Mouse (Mus musculus) heart, postnatal 25 days (tissue): ENCODE data around the gene Wdr63. TPM values are rescaled to one million over a fixed set of nuclear protein-coding genes. Genes with fewer than 3 reads are reported as not detected.

Source experiments
- DNase-seq: peaks from one replicate; pipeline ENCODE4 v3.0.0; 2022; ENCODE audit warnings: low spot score
- intact Hi-C: fragments of 180-260 bp; cut with DNase I; formaldehyde crosslinking; loops from one replicate; pipeline ENCODE4 v1.15.1; 2025
- total RNA-seq, 2 experiments: library from RNA; stranded (reverse); gene quantifications; 2 replicates each; pipeline ENCODE4 v1.2.3; 2021

Gene Wdr63
- total RNA-seq: not detected

DNA sequence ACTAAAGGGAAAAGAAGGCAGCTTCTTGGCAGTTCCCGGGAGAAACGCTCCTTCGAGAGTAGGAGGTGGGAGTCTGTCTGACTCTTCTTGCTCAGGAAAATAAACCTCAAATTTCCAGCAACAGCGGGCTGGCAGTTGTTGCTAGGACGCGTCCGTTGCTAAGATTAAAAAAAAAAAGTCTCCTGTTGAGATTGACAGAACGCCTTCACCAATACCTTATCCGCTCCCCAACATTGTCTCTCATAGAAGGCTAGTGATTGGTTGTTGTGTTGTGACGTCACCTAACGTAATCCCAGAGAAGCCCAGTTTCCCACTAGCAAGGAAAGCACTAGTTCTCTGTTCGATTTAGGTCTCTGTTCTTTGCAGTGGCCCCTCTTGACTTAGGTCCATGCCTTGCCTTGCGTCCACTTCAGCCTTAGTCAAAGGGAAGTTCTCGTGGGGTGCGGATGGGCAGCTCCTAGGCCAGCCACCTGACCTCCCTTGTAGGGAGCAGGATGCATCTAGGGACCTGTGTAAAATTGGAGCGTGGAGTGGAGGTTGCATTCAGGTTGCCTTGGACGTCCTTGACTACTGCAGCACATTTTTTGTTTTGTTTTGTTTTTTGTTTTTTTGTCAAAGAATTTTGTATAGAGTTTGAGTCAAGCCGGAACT, at the start of gene Wdr63:
Gene Wdr63, minus strand, starts transcription at position 210 of the 651 bp plus-strand sequence.
- no peak for DNase-seq

DNA sequence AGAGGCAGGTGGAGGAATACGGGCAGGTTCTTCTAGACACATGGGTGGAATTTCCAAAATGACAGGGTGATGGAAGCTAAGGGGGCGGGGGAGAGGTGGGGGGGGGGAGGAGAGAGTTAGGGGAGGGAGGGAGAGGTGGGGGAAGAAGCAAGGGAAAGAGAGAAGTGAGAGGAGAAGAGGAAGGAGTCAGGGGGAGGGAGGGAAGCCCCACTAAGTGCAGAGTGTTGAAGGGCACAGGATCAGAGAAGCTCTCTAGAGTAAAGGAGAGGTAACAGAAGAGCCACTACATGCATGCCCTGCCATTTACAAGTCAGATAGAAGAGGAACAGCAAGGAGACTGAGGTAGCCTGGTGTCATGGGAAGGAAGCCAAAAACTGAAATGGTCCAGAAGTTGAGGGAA, 48.9 kb upstream of the Wdr63 start:
- intact Hi-C loops: no loop called here
- DNase-seq: no peak

More for the DNA sequence above, at the start of gene Wdr63:
- intact Hi-C loops: loop anchor here (10.0 kb wide), 1 partner anchor 67 kb away; no protein-coding TSS in a partner anchor

DNA sequence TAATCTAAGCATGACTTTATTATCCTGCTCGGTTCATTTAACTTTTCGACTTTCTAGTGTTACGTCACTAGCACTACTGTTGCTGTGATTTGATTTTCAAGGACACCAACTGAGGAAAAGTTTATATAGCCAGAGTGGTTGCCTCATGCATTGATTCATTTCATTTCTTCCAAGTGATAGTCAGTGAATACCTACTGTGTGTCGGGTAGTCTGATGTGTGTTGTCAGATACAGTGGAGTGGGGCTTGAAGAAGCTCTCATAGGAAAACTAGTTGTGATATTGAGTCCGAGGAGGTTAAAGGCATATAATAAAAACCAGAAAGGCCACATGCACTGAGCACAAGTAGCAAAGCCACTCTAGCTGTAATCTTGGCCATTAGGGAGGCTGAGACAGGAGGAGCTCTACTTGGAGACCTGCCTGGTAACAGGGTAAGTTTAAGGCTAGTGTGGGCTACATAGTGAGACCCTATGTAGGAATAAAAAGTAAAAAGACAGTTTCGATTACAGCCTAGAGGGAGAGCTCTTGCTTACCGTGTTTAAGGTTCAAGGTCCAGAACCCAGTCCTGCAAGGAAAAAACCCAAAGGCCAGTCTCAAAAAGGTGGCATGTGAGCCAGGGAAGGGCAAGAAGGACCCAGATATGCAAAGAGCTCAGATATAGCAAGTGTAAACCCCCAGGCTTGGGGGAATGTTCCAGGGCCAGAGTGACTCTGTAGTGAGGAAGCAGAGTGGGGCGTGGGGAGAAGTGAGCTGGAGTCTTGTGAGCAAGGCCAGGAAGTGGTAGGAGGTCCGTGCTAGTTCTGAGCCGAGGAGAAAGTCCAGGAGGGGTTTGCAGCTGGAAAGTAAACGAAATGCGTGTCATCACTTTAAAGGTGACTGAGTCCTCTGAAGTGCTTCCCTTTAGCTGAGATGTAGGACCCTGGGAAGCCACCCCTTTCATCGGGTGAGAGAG, 48.0 kb upstream of the Wdr63 start:
- no peak for DNase-seq
- intact Hi-C loops: no loop called here

DNA sequence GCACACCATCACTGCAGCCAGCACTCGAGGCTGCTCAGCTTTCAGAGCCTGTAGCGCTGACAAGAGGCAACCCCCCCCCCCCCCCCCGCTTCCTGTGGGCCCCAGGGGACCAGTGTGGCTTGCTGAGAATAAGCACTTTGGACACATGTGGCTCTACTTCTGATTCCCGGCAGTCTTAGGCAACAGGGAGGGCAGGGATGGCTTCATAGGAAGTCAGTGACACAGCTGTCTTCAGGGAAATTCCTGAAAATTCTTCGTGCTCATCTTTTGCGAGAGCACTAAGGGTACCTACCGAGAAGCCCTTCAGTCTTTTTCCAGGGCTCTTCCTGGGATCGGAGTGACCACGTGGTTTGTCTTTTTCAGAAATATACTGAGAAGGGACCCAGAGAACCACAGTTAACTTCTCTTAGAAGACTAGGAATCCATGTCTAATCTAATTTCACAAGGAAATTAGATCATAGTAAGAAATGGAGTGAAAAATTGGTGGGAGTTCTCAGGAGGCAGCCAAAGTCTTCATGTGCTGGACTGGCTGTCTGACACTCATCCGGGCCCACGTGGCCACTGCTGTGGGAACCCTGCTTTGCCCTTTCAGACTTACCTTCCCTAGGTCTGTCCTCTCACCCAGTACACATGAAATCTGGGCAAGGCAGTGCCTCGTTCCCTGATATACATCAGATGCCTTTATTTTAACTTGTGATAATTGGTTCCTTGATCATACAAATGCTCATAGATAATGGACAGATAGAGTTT, 46.1 kb upstream of the Wdr63 start:
- no peak for DNase-seq
- intact Hi-C loops: no loop called here

DNA sequence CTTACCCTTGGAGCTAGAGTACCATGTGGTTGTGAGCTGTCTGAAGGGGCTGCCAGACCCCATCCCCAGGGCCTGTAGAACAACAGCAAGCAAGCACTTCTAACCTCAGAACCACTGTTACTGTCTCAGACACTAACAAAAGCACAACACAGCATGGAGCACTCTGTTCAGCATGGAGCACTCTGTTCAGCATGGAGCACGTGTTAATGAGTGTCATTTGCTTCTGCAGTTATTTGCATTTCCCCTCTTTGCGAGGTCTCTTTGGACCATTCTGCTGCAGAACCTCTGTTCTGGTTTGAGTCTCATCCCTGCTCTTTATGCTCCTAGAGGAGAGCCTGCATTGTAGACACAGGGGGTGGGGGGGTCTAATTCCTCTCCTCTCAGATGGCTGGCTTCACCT, 45.0 kb upstream of the Wdr63 start:
- no peak for DNase-seq
- intact Hi-C loops: no loop called here

DNA sequence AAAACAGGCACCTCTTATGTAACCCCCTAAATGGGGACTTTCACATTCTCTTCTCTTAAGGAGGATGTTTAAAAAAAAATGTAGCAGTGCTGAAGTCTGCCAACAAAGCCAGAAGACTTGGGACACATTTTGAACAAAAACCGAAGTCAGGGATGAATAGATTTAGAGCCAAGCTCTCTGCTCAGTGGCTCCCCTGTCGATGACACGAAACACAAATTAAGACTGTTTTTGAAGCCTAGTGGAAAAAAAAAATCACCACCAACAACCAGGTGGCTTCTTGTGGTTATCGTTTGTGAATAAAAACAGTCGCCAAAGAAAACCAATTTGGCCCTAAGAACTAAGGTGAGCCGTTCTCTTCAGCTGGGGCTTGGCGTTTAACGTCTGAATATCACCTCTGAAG, 44.4 kb upstream of the Wdr63 start:
- intact Hi-C loops: no loop called here
- DNase-seq: no peak

DNA sequence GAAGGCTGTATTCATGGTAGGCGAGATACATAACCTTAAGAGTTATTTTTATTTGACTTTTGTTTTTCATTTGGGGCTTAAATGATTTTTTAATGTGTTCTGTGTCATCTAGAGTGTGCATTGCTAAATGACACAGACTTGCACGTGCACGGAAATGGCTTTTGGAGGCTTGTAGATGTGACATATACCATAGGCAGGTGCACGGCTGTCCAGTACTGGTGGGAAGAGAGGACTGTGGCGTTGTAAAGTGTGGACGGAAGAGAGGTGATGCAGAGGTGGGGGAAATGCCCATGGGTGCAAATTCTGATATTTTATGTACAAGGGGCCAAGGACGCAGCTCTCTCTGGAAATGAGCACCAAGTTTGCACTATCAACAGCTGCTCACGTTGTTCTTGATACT, 43.8 kb upstream of the Wdr63 start:
- no peak for DNase-seq
- intact Hi-C loops: no loop called here

DNA sequence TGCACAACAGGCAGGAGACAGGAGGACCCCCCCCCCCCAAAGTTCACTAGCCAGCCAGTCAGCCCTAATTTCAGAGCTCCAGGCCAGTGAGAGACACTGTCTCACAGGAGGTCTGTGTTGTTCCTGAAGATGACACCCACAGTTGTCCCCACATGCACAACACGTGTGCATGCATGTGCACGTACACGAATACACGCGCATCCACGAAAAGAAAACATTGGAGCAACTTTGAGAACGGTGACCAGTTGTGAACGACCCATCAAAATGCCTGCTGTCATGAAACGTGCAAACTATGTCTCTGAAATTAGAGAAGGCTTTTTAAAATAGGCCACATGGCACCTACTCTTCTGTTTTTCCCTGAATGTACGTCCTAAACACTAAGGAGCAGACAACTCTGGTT, 43.4 kb upstream of the Wdr63 start:
- no peak for DNase-seq
- intact Hi-C loops: no loop called here

DNA sequence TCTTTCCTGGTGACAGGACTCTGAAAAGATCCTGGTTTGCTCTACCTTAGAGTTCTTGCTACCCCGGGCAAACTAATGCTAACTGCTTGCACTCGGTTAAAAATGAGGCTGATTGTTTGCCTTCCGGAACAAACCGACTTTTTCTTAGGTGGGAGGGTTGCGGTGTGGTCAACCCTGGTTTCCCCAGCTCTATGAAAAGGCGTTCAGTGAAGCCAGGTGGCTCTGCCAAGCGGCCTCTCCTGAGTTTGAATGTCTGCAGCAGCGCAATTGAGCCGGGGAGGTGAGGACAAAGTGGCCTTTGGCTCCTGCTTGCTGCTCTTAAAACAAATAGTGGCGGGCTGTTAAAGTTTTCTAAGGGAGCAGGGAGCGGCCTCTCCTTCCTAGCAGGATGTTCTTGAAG, 42.6 kb upstream of the Wdr63 start:
- no peak for DNase-seq

DNA sequence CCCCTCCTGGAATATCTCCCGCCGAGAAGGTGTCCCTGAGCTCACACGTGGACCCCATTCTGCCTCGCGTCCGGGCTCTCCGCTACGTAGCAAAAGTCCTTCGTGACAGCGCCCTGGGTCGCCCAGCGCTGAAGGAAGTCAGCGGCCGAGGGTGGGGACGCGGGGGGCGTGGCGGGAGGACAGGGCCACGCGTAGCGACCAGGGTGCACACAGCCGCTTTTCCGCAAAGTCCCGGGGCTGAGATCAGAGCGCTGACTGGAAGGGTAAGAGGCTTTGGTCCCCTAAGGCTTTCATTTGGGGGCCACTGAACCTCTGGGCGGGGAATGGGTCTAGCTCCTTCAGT, 42.1 kb upstream of the Wdr63 start:
- peak; percentile 16 for DNase-seq
- intact Hi-C loops: no loop called here

More for the DNA sequence above, 42.6 kb upstream of the Wdr63 start:
- intact Hi-C loops: no loop called here

DNA sequence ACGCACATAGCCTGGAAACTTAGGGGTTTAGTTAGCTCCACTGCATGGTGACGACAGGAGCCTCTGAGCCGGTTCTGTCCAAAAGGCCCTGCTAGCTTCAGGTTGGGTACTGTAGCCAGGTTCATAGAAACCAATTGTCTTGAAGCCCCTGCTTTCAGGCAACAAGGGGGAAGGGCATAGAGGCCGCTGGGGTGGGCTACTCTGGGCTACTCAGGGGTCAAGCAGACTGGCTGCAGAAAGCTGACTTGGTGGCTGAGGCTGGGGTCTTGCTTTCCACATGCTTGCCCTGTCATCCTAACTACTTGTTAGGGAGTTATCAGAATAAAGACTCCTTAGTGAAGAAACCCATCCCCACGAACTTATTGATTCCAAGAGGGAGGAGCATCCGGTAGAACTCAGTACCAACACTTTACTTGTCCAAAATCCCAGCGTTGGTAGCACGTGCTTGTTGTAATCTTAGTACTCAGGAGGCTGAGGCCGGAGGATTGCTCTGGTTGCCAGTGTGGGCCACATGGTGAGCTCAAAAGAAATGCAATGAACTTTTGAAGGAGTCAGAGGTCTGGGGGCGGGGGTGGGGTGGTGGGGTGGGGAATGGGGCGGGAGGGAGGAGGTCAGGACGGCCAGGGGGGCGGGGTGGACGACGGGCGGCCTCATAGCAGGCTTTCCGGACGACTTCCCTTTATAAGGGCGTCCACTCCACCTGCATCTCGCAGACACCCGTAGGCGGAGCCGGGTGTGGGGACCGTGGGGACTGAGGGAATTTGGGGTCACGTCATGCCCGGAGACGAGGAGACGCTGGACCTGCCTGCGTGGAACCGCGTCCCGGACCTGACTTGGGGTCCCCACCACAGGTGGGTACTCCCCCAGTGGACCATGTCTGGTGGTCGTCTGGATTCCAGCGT, 41.5 kb upstream of the Wdr63 start, which contains the start of gene Mcoln2:
Gene Mcoln2, plus strand, starts transcription at position 678 of the 902 bp plus-strand sequence.
- no peak for DNase-seq

DNA sequence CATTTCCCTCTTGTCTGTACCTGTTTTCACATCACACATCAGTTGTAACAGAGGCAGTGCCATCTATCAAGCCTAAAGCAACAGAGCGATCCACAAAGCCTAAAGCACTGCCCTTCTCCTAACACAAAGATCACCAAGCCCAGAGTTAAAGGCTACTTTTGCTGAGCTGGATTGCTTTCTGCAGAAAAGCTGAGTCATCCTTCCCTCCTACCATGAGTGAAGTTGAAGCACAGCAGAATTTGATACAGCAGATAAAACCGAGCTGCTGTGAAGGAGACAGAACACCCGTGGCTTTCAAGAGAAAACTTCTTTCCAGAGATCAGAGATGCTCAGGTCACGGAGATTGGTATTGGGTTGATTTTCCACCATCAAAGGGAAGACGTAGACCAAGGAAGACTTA, 38.2 kb upstream of the Wdr63 start:
- intact Hi-C loops: no loop called here
- no peak for DNase-seq

More for the DNA sequence above, 41.5 kb upstream of the Wdr63 start, which contains the start of gene Mcoln2:
- intact Hi-C loops: no loop called here

DNA sequence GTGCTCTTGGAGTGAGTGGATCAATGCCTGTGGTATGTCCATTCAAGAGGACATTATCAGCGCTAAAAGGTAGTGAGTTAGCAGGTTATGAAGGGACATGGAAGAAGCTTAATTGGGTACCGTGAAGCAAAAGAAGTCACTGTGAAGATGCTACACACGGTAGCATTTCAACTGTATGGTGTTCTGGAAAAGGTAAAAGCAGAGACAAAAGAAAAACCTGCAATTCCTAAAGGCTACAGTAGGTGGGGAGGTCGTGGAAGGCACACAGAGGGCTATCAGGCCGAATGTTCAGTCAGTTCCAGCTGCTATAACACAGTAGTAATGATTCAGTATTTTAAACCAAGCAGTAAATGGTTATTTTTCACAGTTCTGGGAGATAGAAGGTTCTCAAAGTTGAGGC, 37.6 kb upstream of the Wdr63 start:
- intact Hi-C loops: no loop called here
- no peak for DNase-seq

DNA sequence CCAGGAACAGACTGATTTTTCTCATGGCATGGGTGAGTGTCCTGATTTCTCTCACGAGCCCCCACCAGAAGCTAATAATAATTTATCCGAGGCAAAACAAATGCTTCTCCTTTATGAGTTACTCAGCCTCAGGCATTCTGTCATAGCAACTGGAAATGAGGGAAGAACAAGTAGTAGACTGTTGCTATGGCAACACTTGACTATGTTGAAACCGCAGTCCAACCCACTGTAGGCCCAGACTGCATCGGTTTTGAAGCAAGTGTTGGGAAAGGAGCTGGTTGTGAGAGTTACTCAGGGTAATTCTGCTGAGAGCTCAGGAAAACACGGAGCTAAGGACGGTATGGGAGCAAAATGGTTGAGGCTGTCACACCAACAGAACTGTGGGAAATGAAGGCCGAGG, 34.6 kb upstream of the Wdr63 start:
- DNase-seq: no peak
- intact Hi-C loops: no loop called here

DNA sequence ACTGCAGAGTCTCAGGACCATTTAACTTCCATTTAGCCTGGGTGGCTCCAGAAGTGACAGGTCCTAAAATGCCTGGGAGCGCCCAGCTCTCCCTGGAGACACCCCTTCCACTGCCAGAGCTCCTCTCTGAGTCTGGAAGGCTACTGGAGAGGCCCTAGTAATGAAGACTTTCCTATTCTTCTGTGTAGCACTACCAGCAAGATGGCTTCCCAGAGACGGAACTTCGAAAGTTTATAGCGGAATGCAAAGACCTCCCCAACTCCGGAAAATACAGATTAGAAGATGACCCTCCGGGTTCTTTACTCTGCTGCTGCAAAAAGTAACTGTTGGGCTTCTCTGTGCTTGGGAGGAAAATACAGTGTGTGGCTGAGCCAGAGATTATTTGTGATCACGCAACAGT, 32.3 kb upstream of the Wdr63 start:
- no peak for DNase-seq
- intact Hi-C loops: no loop called here

DNA sequence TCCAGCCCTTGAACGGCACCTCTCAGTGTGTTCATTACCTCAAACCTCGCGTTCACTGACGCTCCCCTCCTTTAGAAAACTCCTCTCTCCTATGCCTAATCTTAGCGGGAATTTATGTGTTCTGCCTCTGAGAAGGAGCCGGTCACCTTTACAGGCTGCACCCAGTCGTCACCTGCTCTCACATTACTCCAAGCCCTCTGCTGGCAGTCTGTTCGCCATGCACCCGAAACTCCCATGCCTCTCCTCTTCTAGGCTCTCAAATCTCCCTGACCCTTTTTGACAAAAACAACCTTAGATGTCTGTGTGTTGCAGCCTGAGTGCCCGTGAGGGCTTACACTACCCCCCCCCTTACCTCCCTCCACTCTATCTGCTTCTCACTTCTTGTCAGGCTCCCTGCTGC, 28.5 kb upstream of the Wdr63 start:
- intact Hi-C loops: no loop called here
- DNase-seq: no peak

DNA sequence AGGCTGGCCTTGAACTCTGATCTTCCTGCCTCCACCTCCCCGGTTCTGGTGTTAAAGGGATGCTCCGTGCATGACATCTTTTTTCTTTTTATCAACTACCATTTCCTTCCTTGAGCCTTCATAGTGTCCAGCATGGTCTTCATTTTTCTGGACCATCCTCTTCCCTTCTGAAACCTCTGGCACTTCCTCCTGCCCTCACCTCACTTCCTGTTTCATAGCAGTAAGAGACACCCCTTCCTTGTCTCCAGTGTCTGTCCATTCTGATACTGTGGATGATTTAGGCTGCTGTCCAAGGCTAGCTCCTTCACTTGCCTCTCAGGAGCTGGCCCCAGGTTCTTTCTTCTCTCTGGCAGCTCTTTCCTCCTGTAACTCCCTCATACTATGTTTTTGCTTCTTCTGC, 27.5 kb upstream of the Wdr63 start:
- DNase-seq: no peak
- intact Hi-C loops: no loop called here

DNA sequence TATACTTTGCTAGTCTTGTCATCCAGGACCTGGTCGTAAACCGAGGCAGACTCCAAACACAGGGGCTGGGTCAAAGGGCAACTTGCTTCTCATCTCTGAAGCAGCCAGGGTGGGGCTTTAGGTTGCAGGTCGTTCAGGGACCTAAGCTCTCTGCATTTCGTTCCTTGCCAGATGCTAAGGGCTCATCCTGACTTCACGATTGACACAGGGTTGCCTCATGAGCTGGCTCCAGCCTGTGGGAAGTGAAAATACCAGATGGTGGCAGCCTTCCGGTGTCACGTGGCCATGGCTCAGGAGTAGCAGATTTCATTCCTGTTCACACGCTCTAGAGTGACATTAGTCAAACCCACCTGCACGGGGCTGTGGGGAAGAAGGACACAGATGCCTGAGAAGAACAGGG, 26.9 kb upstream of the Wdr63 start:
- DNase-seq: no peak
- intact Hi-C loops: no loop called here

DNA sequence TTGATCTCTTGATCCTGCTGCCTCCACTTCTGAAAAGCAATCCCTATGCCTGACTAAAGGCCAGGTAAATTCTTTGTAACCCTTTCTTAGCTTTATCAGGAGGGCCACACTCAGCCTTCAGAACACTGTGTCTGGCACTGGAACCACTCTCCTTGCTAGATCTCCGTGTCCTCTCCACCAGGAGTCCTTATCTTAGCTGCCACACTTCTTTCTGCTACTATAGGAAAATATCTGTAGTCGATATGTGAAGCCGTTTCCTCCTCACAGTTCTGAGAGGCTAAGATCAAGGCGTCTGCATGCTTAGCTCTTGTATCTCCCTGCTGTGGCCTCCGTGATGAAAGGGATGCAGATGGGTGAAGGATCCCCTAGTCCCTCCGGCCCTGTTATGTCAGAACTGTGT, 19.3 kb upstream of the Wdr63 start:
- no peak for DNase-seq
- intact Hi-C loops: no loop called here

DNA sequence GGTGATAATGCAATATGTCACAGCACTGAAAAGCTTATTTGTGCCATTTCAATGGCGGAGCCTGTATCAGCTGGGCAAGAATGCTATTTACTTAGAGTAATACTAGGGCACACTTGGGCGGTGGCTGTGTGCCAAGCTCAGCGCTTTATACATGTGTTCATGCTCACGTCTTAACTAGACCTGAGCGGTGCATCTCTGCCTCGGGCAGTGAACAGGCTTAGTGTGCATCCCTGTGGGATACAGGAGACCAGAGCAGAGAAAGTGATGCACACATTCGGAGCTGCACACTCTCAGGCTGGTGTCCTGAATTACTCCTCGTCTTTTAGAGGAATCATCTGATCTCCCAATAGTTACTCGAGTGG, 15.5 kb upstream of the Wdr63 start:
- intact Hi-C loops: no loop called here
- DNase-seq: no peak
